Mouse (Mus musculus) heart, postnatal 36 days (tissue): ENCODE measurements at regions not wholly inside any gene's neighbourhood (a gene's known extent, or its start where the extent isn't known, plus 50 kb on each side); places are given as distances from the start of the nearest gene placed in this dataset.
"Not testable (repeated sequence)": the region's sequence is repeated elsewhere in the genome, so short reads cannot be mapped to it uniquely, and the experiment has no call there.

Experiments used
- DNase-seq, 2 experiments: peaks; one replicate each; pipeline ENCODE4 v3.0.0; 2021 to 2022
- intact Hi-C: fragments of 180-260 bp; cut with DNase I; formaldehyde crosslinking; loops from one replicate; pipeline ENCODE4 v1.15.1; 2025

- no peak for DNase-seq
- intact Hi-C loops: no loop called here
Observed at GRCm38 (mm10) chr14:16044466-16044865, 204.6 kb upstream of the Ngly1 start.

GRCm38 (mm10) chr14:16072534-16072933 lies 176.5 kb upstream of the Ngly1 start:
- intact Hi-C loops: not testable (repeated sequence)

DNA sequence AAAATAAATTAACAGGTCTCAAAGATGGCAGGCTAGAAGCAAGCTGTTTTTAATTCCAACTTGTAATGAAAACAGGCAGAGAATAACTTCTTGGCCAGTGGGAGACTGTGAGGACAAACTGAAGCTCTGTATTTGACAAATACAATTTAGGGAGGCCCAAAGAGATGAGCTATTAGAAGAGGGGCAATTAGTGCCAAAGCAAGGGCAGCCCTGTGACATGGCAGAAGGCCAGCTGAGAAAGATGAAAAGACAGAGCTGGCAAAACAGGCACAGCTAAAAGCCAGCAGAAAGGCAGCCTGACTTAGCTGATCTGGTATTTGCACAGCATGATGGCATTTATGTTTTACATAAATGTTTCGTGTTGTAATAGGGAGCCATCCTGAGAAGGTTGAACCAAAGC lies 175.0 kb upstream of the Ngly1 start:
- intact Hi-C loops: no loop called here
- no peak for DNase-seq

More at GRCm38 (mm10) chr14:16072534-16072933, 176.5 kb upstream of the Ngly1 start:
- DNase-seq: not testable (repeated sequence)

GRCm38 (mm10) chr14:16079096-16079495 lies 170.0 kb upstream of the Ngly1 start:
- intact Hi-C loops: no loop called here
- no peak for DNase-seq

GRCm38 (mm10) chr14:16087231-16087630 lies 161.8 kb upstream of the Ngly1 start:
- intact Hi-C loops, DNase-seq: not testable (repeated sequence)

DNA sequence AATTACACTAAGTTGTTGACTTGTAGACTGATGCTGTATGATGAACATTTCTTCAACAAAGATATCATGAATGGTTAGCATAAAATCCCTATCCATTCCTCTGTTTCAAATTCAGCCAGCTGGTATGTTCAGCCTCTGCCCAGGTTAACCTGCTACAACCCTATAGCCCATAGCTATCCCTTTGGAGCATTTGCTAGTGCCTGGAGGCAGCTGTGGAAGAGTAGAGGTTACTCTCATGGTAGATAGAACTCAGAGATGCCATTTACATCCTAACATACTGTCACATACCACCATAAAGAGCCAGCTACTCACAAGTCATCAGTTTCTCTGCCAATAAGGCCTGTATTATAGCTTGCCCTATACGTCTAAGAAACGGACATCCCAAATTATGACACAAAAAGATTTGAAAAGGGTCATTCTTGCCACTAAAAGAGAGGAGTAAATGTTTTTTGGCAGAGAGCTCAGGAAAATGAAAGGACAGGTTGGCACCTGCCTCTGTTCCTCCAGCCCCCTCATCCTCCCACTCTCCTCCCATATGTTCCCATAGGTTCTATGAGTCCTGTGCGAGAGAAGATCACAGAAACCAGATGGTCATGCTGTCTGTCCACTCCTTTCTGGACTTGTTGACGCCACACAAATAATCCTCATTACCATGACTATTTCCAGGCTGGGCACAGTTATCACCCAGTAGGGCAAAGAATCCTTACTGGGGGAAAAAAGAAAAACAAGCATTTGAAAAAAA lies 156.5 kb upstream of the Ngly1 start:
- intact Hi-C loops: no loop called here
- no peak for DNase-seq

DNA sequence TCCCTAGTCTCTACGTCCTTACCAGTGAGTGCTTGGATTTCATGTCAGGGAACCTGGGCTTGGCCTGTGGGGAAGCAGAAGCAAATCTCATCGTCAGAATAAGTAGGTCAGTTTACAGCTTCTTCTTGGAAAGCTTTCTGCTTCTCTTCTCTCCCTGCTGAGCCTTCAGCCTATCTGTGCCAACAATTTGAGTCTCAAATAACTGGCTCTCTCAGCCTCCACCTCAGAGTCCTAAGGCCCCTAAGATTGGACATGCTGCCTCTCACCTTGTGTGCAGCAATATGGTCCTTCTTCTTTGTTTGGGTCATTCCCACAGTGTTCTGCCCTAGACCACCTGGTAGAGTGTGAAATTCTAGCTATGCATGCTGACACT lies 156.0 kb upstream of the Ngly1 start:
- DNase-seq: no peak
- intact Hi-C loops: no loop called here

DNA sequence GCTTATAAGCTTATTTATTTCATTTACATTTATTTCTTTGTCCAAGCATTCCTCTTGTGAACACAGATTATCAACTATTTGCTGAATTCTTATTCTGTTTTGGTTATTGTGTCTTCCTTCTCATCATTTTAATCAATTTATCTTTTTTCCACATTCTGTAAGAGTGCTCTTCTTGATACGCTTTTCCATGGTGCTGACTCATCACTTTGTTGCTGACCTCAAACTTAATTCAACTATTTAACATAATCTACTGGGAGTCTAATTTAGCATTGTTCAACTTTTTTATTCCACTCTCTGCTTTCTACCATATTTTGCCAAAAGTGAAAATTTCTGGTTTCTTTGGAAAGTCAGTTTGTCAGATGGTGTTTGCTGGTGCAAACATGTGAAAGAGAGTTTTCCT lies 139.7 kb upstream of the Ngly1 start:
- DNase-seq: no peak
- intact Hi-C loops: no loop called here

GRCm38 (mm10) chr14:16132672-16133071 lies 116.4 kb upstream of the Ngly1 start:
- DNase-seq: no peak
- intact Hi-C loops: no loop called here

DNA sequence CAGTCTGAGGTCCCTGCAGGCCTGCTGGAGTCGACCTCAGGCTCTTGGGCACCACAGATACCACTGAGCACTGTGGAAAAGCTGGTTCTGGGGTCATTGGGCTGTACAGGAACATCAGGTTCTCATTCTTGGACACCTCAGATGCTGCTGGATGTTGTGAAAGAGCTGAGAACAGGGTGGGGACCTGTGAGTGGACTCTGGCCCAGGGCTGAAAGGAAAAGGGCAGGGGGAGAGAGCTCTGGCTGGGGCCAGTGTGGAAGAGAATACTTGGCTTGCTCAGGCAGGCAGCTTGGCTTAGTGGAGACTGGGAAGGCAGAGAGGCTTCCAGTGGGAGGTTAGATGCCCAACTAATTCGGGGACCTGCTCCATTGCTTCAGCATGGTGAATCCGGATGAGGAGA lies 115.7 kb upstream of the Ngly1 start:
- DNase-seq: no peak
- intact Hi-C loops: no loop called here

GRCm38 (mm10) chr14:16136187-16136586 lies 112.9 kb upstream of the Ngly1 start:
- intact Hi-C loops: no loop called here
- no peak for DNase-seq

DNA sequence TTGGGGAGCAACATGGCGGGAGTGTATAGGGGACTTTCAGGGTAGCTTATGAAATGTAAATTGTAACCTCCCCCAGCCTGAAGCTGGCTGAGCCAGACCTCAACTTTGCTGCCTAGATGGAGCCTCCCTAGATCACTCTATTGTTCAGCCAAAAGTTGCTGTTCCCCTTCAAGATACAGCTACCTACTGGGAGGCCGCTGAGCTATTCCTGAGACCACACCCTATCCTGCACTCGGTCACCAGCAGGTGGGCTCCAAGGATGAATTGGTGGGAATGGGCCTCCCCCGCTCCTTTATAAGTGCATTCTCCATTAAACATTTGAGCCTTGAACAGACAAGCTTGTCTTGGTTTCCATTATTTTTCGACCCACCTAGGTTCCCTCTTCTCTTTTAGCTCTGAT lies 104.8 kb upstream of the Ngly1 start:
- intact Hi-C loops: no loop called here
- no peak for DNase-seq

DNA sequence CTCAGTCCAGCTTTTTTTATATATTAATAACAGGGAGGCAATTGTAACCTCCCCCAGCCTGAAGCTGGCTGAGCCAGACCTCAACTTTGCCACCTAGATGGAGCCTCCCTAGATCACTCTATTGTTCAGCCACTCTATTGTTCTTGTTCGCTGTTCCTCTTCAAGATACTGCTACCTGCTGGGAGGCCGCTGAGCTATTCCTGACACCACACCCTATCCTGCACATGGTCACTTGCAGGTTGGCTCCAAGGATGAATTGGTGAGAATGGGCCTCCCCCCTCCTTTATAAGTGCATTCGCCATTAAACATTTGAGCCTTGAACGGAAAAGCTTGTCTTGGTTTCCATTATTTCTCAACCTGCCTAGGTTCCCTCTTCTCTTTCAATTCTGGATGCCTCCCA lies 102.3 kb upstream of the Ngly1 start:
- intact Hi-C loops: no loop called here
- no peak for DNase-seq

DNA sequence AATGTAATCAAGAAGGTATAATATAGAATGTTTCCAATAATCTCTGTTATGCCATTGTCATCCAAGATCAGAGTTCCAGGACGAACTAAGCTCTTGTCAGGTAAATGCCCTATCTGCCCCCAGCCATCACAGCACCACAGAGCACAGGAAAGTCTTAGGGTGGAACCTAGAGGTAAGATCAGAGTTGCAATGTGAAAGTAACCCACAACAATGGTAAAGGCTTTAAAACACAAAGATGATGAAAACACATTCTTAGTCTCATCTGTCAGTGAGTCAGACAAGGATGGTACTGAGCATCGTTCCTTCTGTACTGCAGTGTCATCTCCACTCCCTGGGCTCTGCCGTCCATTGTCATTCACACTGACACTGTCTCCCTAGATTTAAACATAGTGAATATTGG lies 97.3 kb upstream of the Ngly1 start:
- intact Hi-C loops: no loop called here
- DNase-seq: no peak

DNA sequence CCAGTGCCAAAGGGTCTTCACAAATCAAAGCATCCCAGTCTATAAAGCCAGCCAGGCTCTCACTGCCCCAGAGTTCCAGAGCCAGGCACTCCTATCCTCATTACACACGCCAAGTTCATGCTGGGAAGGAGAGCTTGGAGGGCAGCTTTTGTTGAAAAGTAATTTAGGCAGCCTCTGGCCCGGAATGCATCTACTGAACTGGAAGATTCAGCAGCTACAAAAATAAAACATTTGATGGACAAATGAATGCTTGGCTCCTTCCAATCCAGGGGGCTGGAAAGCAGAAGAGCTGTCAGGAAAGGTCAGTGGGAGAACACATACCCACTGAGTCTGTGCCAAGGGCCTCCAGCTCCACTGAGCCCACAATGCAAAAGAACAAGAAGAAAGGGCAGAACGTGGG lies 96.4 kb upstream of the Ngly1 start:
- no peak for DNase-seq
- intact Hi-C loops: no loop called here

GRCm38 (mm10) chr14:16155106-16155505 lies 94.0 kb upstream of the Ngly1 start:
- intact Hi-C loops: no loop called here
- DNase-seq: no peak

DNA sequence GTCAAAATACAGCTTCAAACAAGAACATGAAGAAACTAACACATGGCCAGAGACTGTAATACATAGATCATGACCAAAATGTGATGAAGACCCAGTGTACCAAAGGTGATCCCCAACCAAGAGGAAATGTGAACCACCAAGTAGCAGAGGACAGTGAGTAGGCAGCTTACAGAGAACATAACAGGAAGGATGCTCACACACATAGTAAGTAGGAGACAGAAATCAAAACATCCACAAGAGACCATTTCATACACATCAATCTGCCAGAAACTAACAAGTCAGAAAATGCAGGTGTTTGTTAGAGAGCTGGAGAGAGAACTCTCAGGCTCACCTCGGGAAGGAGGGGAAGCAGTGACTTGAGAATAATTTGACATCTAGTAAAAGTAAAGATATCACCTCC lies 78.9 kb upstream of the Ngly1 start:
- DNase-seq: no peak
- intact Hi-C loops: no loop called here

DNA sequence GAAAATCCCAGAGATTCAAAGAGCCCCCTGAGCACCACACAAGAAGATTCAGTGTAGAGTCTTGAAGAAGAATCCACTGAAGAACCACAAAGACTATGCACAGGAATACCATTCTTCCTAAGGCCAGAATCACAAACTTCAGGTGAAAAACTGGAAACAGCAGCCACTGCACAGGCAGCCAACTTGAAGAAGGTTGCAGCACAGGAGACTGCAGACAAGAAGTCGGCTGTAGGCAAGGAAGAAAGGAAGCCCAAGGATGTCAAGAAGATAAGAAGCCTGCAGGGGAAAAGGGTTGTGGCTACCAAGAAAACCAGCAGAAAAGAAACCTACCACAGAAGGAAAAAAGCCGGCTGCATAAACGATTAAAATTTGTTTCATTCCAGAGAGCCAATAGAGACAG lies 76.8 kb upstream of the Ngly1 start:
- intact Hi-C loops: no loop called here
- no peak for DNase-seq

DNA sequence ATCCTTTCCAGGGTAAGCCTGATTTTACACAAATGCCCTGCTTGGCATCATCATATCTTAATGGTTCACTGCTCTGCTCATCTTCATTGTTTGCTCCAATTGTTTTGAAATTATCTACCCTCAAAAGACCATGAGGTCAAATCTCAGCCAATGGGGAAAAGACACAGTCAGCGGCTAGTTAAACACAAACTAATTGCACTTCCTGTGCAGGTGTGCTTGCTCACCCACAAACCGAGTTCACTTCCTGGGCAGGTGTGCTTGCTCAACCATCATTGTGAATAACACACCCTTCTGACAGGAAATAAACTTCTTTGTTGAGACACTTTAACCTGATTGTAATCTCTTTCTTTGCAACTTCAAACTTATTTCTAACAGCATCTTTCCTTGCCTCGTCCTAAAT lies 75.8 kb upstream of the Ngly1 start:
- intact Hi-C loops: no loop called here
- DNase-seq: no peak

- DNase-seq: no peak
- intact Hi-C loops: no loop called here
Observed at GRCm38 (mm10) chr14:16178227-16178626, 70.9 kb upstream of the Ngly1 start.

DNA sequence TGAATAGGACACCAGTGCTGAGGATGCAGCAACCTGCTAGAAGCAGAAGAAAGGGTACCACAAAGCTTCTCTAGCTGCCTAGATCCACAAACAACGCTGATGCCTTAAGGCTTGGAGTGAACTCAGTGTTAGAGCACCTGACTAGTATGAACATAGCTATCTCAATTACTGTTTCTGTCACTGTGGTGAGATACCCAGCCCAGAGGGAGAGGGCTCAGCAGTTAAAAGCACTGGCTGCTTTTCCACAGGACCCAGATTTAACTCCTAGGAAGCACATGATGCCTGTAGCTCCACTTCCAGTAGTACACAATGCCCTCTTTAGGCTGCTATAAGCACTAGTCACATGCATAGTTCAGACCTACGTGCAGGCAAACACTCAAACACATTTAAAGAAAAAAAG lies 67.3 kb upstream of the Ngly1 start:
- no peak for DNase-seq
- intact Hi-C loops: no loop called here

DNA sequence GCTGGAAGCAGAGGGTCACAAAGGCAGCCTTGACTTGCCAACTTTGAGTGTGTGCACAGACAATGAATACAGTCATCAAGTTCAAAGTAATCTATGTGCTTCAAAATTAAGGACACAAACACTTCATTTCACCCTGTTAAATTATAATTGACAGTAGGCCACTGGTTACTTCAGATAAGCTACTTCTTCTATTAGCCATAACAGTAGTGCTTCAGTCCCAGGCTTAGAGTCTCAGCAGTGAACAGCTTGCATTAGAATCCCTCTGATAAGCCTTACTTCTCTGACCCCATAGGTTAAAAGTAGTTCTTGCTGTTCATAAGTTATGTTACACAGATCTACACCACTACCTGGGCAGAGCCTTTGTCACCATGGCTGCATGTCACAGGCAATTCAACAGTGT lies 63.8 kb upstream of the Ngly1 start:
- DNase-seq: no peak

More for the DNA sequence above, 63.8 kb upstream of the Ngly1 start:
- intact Hi-C loops: no loop called here
